Comparison of ENCODE assay signal across 23 mouse cellular contexts in the genomic region with DNA sequence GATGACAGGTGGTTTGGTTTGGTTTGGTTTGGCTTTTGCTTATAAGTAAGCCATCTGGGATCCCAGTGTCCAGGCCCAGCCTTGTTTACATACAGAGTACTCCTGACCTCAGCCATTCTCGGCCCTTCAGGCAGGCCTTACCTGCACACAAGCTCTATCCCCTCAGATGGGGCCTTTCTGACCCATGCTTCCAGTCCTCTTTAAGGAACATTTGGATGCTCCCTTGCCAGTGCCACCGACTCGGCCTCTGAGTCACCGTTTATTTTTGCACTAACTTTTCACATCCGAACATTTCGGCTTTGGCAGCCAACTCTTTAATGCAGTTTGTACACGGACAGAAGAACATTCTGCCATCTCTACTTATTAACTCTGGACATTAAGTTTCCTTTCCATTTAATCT. TPM values are rescaled to one million over a fixed set of nuclear protein-coding genes. Genes with fewer than 3 reads are reported as not detected.
A peak's percentile ranks its signal among the peaks of the same experiment; 100 is the strongest.
DNase-seq lines count a peak whose midpoint lies in the region; TF ChIP-seq lines count a peak whose summit lies in the region.
"Had no signal": no experiment of that assay in that cellular context is flagged by ENCODE, and none has a peak within 500 bp of the region (broad histone marks: within the 10 kb centered on the region; RNA-seq: fewer than 3 reads in every experiment).

No protein-coding gene starts in this region.

- no peak for TF ChIP-seq CTCF in layer of hippocampus, adult 2 months (conservative IDR thresholded peaks at IDR 0.05)

- peak; percentile 23 to 48 for DNase-seq in adrenal gland, postnatal 36 days
- DNase-seq in adrenal gland, adult 2 months = no peak
- DNase-seq in heart, adult 18-20 months = peak; percentile 39 to 48
- no peak for DNase-seq in heart, adult 11 months
- DNase-seq in layer of hippocampus, adult 2 months (ENCODE audit: low spot score in 2 of 2) = no peak
- DNase-seq in layer of hippocampus, postnatal 25 days (ENCODE audit: extremely low spot score in 1 of 2, low spot score in 1 of 2) = no peak
- DNase-seq in natural killer cell, adult 2 months (ENCODE audit: low spot score in 2 of 2) = no peak
- DNase-seq: cerebellum, adult 8-10 months; cerebellum, postnatal 36 days; kidney, adult 18-20 months; liver; right cerebral cortex, postnatal 4 days; thymus, adult 18-20 months; thymus, postnatal 25 days had no signal

- no peak overlapping the region for H3K4me3 ChIP-seq in layer of hippocampus, adult 2 months
- H3K4me3 ChIP-seq: forebrain, embryonic 13.5 days; heart, embryonic 12.5 days; midbrain, embryonic 10.5 days; midbrain, embryonic 15.5 days; neural tube, embryonic 12.5 days had no signal

- peak overlapping the region; percentile 83; the same call in 1 of the 2 replicates for H3K27ac ChIP-seq in layer of hippocampus, adult 2 months
- H3K27ac ChIP-seq: forebrain, embryonic 13.5 days; kidney, postnatal 0 days; liver, embryonic 14.5 days; midbrain, embryonic 10.5 days; midbrain, embryonic 15.5 days; neural tube, embryonic 12.5 days; stomach, postnatal 0 days had no signal

RNA-seq across cellular contexts. Expression of gene Sorl1, which starts 20.6 kb away (rescaled TPM):
- total RNA-seq in adrenal gland, postnatal 36 days (2021) = 10 to 100 TPM; 19.6 to 33.3 TPM
- total RNA-seq in adrenal gland, adult 2 months (2021) = 10 to 100 TPM; 20.7 to 27.2 TPM
- 11.4 and 13.4 TPM in 2 replicates for polyA plus RNA-seq in adrenal gland, adult 2 months (2012; rRNA removed)
- total RNA-seq in heart, adult 18-20 months (2021) = 10 to 100 TPM; 13.0 to 19.8 TPM
- total RNA-seq in layer of hippocampus, adult 2 months (2021) = 100 to 1,000 TPM; 196 to 197 TPM
- 100 to 1,000 TPM; 187 to 196 TPM for total RNA-seq in layer of hippocampus, postnatal 25 days (2021)
- total RNA-seq: MEL had no signal

Comparison
In these comparisons a context has a peak if more than half of its experiments do, and no peak if none do; other contexts are left out.
1. DNase-seq: peak in adrenal gland, postnatal 36 days (2 of 2) and heart, adult 18-20 months (2 of 2); none in adrenal gland, adult 2 months (single experiment), heart, adult 11 months (single experiment), layer of hippocampus, adult 2 months (0 of 2), layer of hippocampus, postnatal 25 days (0 of 2) and natural killer cell, adult 2 months (0 of 2).
2. RNA of gene Sorl1, which starts 20.6 kb away (total RNA-seq): 196 to 197 TPM in layer of hippocampus, adult 2 months and 187 to 196 TPM in layer of hippocampus, postnatal 25 days; 19.6 to 33.3 TPM in adrenal gland, postnatal 36 days, 20.7 to 27.2 TPM in adrenal gland, adult 2 months and 13.0 to 19.8 TPM in heart, adult 18-20 months; every median in the first group is over 4 times any median in the second.